Mouse (Mus musculus) T-helper 1 cell (primary cell): ENCODE results near the gene Tbc1d13.
"Not testable (repeated sequence)": the region's sequence is repeated elsewhere in the genome, so short reads cannot be mapped to it uniquely, and the experiment has no call there.

Experiments
- in situ Hi-C: fragments of 300-600 bp; cut with MboI, MseI; formaldehyde crosslinking; loops from one replicate; pipeline ENCODE4 v1.15.1; 2025; ENCODE audit warnings: high pct_unique_total_duplicates

Tbc1d13 gene

GRCm38 (mm10) chr2:30177700-30178675, 44.4 kb downstream of the Tbc1d13 start, which contains the start of gene Spout1:
Gene Spout1 (minus strand): TSS chr2:30178459.
- in situ Hi-C loops, result no loop called here

- in situ Hi-C loops, result not testable (repeated sequence)
Measured at GRCm38 (mm10) chr2:30178711-30179110, 45.2 kb downstream of the Tbc1d13 start.

GRCm38 (mm10) chr2:30182424-30182823, 48.9 kb downstream of the Tbc1d13 start:
- in situ Hi-C loops, result no loop called here

GRCm38 (mm10) chr2:30183721-30184120, 50.2 kb downstream of the Tbc1d13 start:
- in situ Hi-C loops, result no loop called here

GRCm38 (mm10) chr2:30185276-30185675, 51.7 kb downstream of the Tbc1d13 start:
- in situ Hi-C loops, result loop anchor here (5.0 kb wide), 1 partner anchor 82 kb away; the partner anchor contains the start of gene Phyhd1

- in situ Hi-C loops, result loop anchor here (5.0 kb wide), 1 partner anchor 82 kb away; the partner anchor contains the start of gene Phyhd1
Measured at GRCm38 (mm10) chr2:30185681-30186080, 52.1 kb downstream of the Tbc1d13 start.

- in situ Hi-C loops, result no loop called here
Measured at GRCm38 (mm10) chr2:30191790-30192580, 58.4 kb downstream of the Tbc1d13 start.

GRCm38 (mm10) chr2:30194656-30195055, 61.1 kb downstream of the Tbc1d13 start:
- in situ Hi-C loops, result no loop called here

GRCm38 (mm10) chr2:30198021-30198420, 64.5 kb downstream of the Tbc1d13 start:
- in situ Hi-C loops, result no loop called here

- in situ Hi-C loops, result no loop called here
Measured at GRCm38 (mm10) chr2:30199984-30200383, 66.4 kb downstream of the Tbc1d13 start.

GRCm38 (mm10) chr2:30200388-30200925, 66.9 kb downstream of the Tbc1d13 start:
- in situ Hi-C loops, result no loop called here
